Mouse (Mus musculus) MEL (cell line): ENCODE data around the gene Ccdc171. TPM values are rescaled to one million over a fixed set of nuclear protein-coding genes. Genes with fewer than 3 reads are reported as not detected.

ENCODE experiments used
- DNase-seq: peaks from one replicate; pipeline ENCODE4 v3.0.0; 2011; ENCODE audit warnings: low read depth, low spot score
- H3K27ac ChIP-seq: 2 replicates; pipeline ENCODE4 v1.5.1; 2012; ENCODE audit warnings: low read depth, mild to moderate bottlenecking, control low read depth, low read length, moderate library complexity; ENCODE audit not compliant: control insufficient read depth
- H3K27me3 ChIP-seq, 2 experiments: fragments of 150-350 bp in 1 of 2; sonication (generic) in 1 of 2; 2 replicates each; pipeline ENCODE4 v1.6.1; 2012; ENCODE audit warnings: low read length in 2 of 2, mild to moderate bottlenecking in 2 of 2, improper control_type of control experiment in 1 of 2, moderate library complexity in 1 of 2; ENCODE audit not compliant: insufficient read depth in 2 of 2, control insufficient read depth in 1 of 2
- H3K36me3 ChIP-seq, 2 experiments: 2 replicates each; pipeline ENCODE4 v1.6.1; 2012 to 2014; ENCODE audit warnings: low read length in 2 of 2, improper control_type of control experiment in 1 of 2, inconsistent platforms in 1 of 2, mild to moderate bottlenecking in 1 of 2; ENCODE audit not compliant: insufficient read depth in 2 of 2, control insufficient read depth in 1 of 2
- H3K4me1 ChIP-seq, 2 experiments: fragments of 150-350 bp in 1 of 2; sonication (generic) in 1 of 2; 2 replicates each; pipeline ENCODE4 v1.6.1; 2012; ENCODE audit warnings: low read length in 2 of 2, improper control_type of control experiment in 1 of 2, mild to moderate bottlenecking in 1 of 2; ENCODE audit not compliant: insufficient read depth in 2 of 2, control insufficient read depth in 1 of 2
- H3K4me3 ChIP-seq, 2 experiments: fragments of 150-350 bp in 1 of 2; sonication (generic) in 1 of 2; 2 replicates each; pipeline ENCODE4 v1.5.1; 2012; ENCODE audit warnings: low read depth in 2 of 2, low read length in 2 of 2, mild to moderate bottlenecking in 2 of 2, moderate library complexity in 2 of 2, control low read depth in 1 of 2, improper control_type of control experiment in 1 of 2; ENCODE audit not compliant: control insufficient read depth in 1 of 2, insufficient read depth in 1 of 2
- H3K79me2 ChIP-seq: 2 replicates; pipeline ENCODE4 v1.6.1; 2012; ENCODE audit warnings: mild to moderate bottlenecking, low read length, moderate library complexity; ENCODE audit not compliant: control insufficient read depth, poor library complexity, insufficient read depth
- H3K9ac ChIP-seq: 2 replicates; pipeline ENCODE4 v1.6.1; 2012; ENCODE audit warnings: low read depth, mild to moderate bottlenecking, control low read depth, low read length, moderate library complexity; ENCODE audit not compliant: control insufficient read depth, poor library complexity, severe bottlenecking
- H3K9me3 ChIP-seq: fragments of 150-350 bp; sonication (generic); replicated peaks from 2 replicates; pipeline ENCODE4 v1.6.1; 2012; ENCODE audit warnings: mild to moderate bottlenecking, low read length, improper control_type of control experiment, moderate library complexity; ENCODE audit not compliant: insufficient read depth
- CHD2 ChIP-seq: IDR thresholded peaks from 2 replicates; pipeline ENCODE4 v1.6.1; 2011; ENCODE audit warnings: low read length, improper control_type of control experiment
- CTCF ChIP-seq, 3 experiments: IDR thresholded peaks in 2 of 3; conservative IDR thresholded peaks in 1 of 3; 2 replicates each; pipeline ENCODE4 v1.5.1; 2011 to 2012; ENCODE audit warnings: low read length in 3 of 3, low read depth in 2 of 3, mild to moderate bottlenecking in 2 of 3, improper control_type of control experiment in 1 of 3, inconsistent platforms in 1 of 3, mixed read lengths in 1 of 3, moderate library complexity in 1 of 3; ENCODE audit not compliant: control insufficient read depth in 1 of 3, insufficient read depth in 1 of 3, poor library complexity in 1 of 3, severe bottlenecking in 1 of 3
- E2F4 ChIP-seq: IDR thresholded peaks from 2 replicates; pipeline ENCODE4 v1.6.1; 2011; ENCODE audit warnings: low read depth, low read length, improper control_type of control experiment, borderline replicate concordance
- ELF1 ChIP-seq: IDR thresholded peaks from 2 replicates; pipeline ENCODE4 v1.6.1; 2014; ENCODE audit warnings: low read depth, mild to moderate bottlenecking, inconsistent platforms, low read length, improper control_type of control experiment, moderate library complexity
- EP300 ChIP-seq, 2 experiments: IDR thresholded peaks; 2 replicates each; pipeline ENCODE4 v1.6.1; 2011; ENCODE audit warnings: improper control_type of control experiment in 2 of 2, low read length in 2 of 2, low read depth in 1 of 2, mild to moderate bottlenecking in 1 of 2
- ETS1 ChIP-seq: IDR thresholded peaks from 2 replicates; pipeline ENCODE4 v1.6.1; 2012; ENCODE audit warnings: low read depth, mild to moderate bottlenecking, inconsistent platforms, low read length, improper control_type of control experiment, moderate library complexity
- GABPA ChIP-seq: IDR thresholded peaks from 2 replicates; pipeline ENCODE4 v1.6.1; 2012; ENCODE audit warnings: low read depth, mild to moderate bottlenecking, inconsistent platforms, low read length, improper control_type of control experiment, moderate library complexity
- GATA1 ChIP-seq: IDR thresholded peaks from 2 replicates; pipeline ENCODE4 v1.6.1; 2011; ENCODE audit warnings: low read depth, low read length, improper control_type of control experiment
- JUND ChIP-seq: IDR thresholded peaks from 2 replicates; pipeline ENCODE4 v1.6.1; 2011; ENCODE audit warnings: low read depth, mild to moderate bottlenecking, improper control_type of control experiment, low read length
- MEF2A ChIP-seq: IDR thresholded peaks from 2 replicates; pipeline ENCODE4 v1.6.1; 2014; ENCODE audit warnings: low read depth, mild to moderate bottlenecking, inconsistent platforms, low read length, improper control_type of control experiment; ENCODE audit not compliant: poor library complexity, insufficient replicate concordance, severe bottlenecking; ENCODE audit errors: extremely low read depth
- MYB ChIP-seq: IDR thresholded peaks from 2 replicates; pipeline ENCODE4 v1.6.1; 2011; ENCODE audit warnings: mild to moderate bottlenecking, low read depth, low read length, improper control_type of control experiment
- NELFE ChIP-seq: IDR thresholded peaks from 2 replicates; pipeline ENCODE4 v1.6.1; 2011; ENCODE audit warnings: low read depth, low read length, improper control_type of control experiment
- NRF1 ChIP-seq: IDR thresholded peaks from 2 replicates; pipeline ENCODE4 v1.6.1; 2014; ENCODE audit warnings: low read depth, mild to moderate bottlenecking, inconsistent platforms, low read length, improper control_type of control experiment, moderate library complexity; ENCODE audit not compliant: poor library complexity, insufficient read depth, severe bottlenecking
- POLR2AphosphoS5 ChIP-seq: IDR thresholded peaks from 2 replicates; pipeline ENCODE4 v1.6.1; 2012; ENCODE audit warnings: low read depth, borderline replicate concordance, mild to moderate bottlenecking, inconsistent platforms, low read length, moderate library complexity, mixed read lengths
- RAD21 ChIP-seq: IDR thresholded peaks from 2 replicates; pipeline ENCODE4 v1.6.1; 2011; ENCODE audit warnings: mild to moderate bottlenecking, low read depth, low read length, improper control_type of control experiment
- SIN3A ChIP-seq: IDR thresholded peaks from 2 replicates; pipeline ENCODE4 v1.6.1; 2012; ENCODE audit warnings: low read length, improper control_type of control experiment, inconsistent platforms
- SMC3 ChIP-seq: IDR thresholded peaks from 2 replicates; pipeline ENCODE4 v1.6.1; 2011; ENCODE audit warnings: low read depth, low read length, improper control_type of control experiment
- TBP ChIP-seq: IDR thresholded peaks from 2 replicates; pipeline ENCODE4 v1.8.0; 2011; ENCODE audit warnings: low read depth, low read length, improper control_type of control experiment
- TCF12 ChIP-seq: IDR thresholded peaks from 2 replicates; pipeline ENCODE4 v1.6.1; 2014; ENCODE audit warnings: low read depth, mild to moderate bottlenecking, inconsistent platforms, low read length, improper control_type of control experiment, moderate library complexity
- USF1 ChIP-seq: IDR thresholded peaks from 2 replicates; pipeline ENCODE4 v1.6.1; 2014; ENCODE audit warnings: low read depth, mild to moderate bottlenecking, inconsistent platforms, low read length, improper control_type of control experiment, moderate library complexity
- USF2 ChIP-seq, 2 experiments: IDR thresholded peaks; 2 replicates each; pipeline ENCODE4 v1.6.1; 2011 to 2012; ENCODE audit warnings: improper control_type of control experiment in 2 of 2, low read length in 2 of 2, borderline replicate concordance in 1 of 2, inconsistent platforms in 1 of 2, low read depth in 1 of 2, mild to moderate bottlenecking in 1 of 2; ENCODE audit not compliant: insufficient read depth in 1 of 2
- polyA plus RNA-seq, 2 experiments: library from polyadenylated mRNA; stranded (reverse) in 1 of 2; unstranded in 1 of 2; fragments of >175 nt in 1 of 2; fragments of >200 nt in 1 of 2; gene quantifications; 2 replicates each; pipeline versions ENCODE4 v1.2.1 to v1.2.4; 2012; ENCODE audit warnings: low replicate concordance in 2 of 2, low read depth in 1 of 2; ENCODE audit not compliant: insufficient read length in 2 of 2, insufficient read depth in 1 of 2, missing spikeins in 1 of 2
- total RNA-seq: library from RNA; depleted of rRNA; stranded (reverse); fragments of 300-350 nt; gene quantifications from 2 replicates; pipeline ENCODE4 v1.2.3, GENCODE M21; 2012

Ccdc171 gene
- total and polyA plus RNA-seq, 3 experiments: 1.6 to 1.8 TPM; not detected in 1

GRCm38 (mm10) chr4:83700190-83700589 lies 174.8 kb downstream of the Ccdc171 start:
- no peak overlapping the region for H3K4me3 ChIP-seq
- no peak overlapping the region for H3K9ac ChIP-seq
- DNase-seq: no peak
- H3K36me3 ChIP-seq: no peaks in the 10 kb centered on the region
- no peak for TF ChIP-seq TBP
- TF ChIP-seq MEF2A: no peak
- no peak for TF ChIP-seq SMC3
- no peak for TF ChIP-seq GABPA
- TF ChIP-seq ELF1: no peak
- no peak for TF ChIP-seq ETS1
- no peak for TF ChIP-seq RAD21
- TF ChIP-seq USF2 (IDR thresholded peaks at IDR 0.05; ENCODE audit: borderline replicate concordance in 1 of 2, insufficient read depth in 1 of 2, low read depth in 1 of 2, low read length in 2 of 2): no peak
- TF ChIP-seq NELFE: no peak
- no peak for TF ChIP-seq GATA1
- TF ChIP-seq E2F4: no peak
- no peak for TF ChIP-seq MYB
- TF ChIP-seq USF1: no peak
- TF ChIP-seq POLR2AphosphoS5: no peak
- TF ChIP-seq NRF1: no peak
- TF ChIP-seq EP300 (IDR thresholded peaks at IDR 0.05; ENCODE audit: low read depth in 1 of 2, low read length in 2 of 2): no peak
- no peak for TF ChIP-seq CHD2
- no peak for TF ChIP-seq SIN3A
- TF ChIP-seq TCF12: no peak
- no peaks in the 10 kb centered on the region for H3K27me3 ChIP-seq
- no peaks in the 10 kb centered on the region for H3K9me3 ChIP-seq
- no peaks in the 10 kb centered on the region for H3K79me2 ChIP-seq
- no peak overlapping the region for H3K27ac ChIP-seq
- no peaks in the 10 kb centered on the region for H3K4me1 ChIP-seq

- DNase-seq: no peak
- Histone ChIP-seq H3K4me3 (no peak overlapping the region), H3K9ac (no peak overlapping the region), H3K79me2 (no peaks in the 10 kb centered on the region), H3K36me3 (no peaks in the 10 kb centered on the region; a peak in 1 of 4 replicates), H3K9me3 (no peaks in the 10 kb centered on the region), H3K27ac (no peak overlapping the region), H3K27me3 (no peaks in the 10 kb centered on the region), H3K4me1 (peaks cover 2% of the 10 kb centered on the region in 2 experiments; a peak in 2 of 4 replicates)
- TF ChIP-seq CTCF (IDR thresholded peaks at IDR 0.05 in 2 of 3, conservative IDR thresholded peaks at IDR 0.05 in 1 of 3; ENCODE audit: control insufficient read depth in 1 of 3, insufficient read depth in 1 of 3, low read depth in 2 of 3, low read length in 3 of 3, poor library complexity in 1 of 3, severe bottlenecking in 1 of 3): no peak
- no peak for TF ChIP-seq TBP
- TF ChIP-seq JUND: no peak
- TF ChIP-seq GATA1: no peak
- TF ChIP-seq NELFE: no peak
- no peak for TF ChIP-seq USF2 (IDR thresholded peaks at IDR 0.05; ENCODE audit: borderline replicate concordance in 1 of 2, insufficient read depth in 1 of 2, low read depth in 1 of 2, low read length in 2 of 2)
Measured at GRCm38 (mm10) chr4:83716996-83717395, 191.7 kb downstream of the Ccdc171 start.
